Mouse (Mus musculus) myocyte (in vitro differentiated cells): ENCODE data around the gene Psmb3. TPM values are rescaled to one million over a fixed set of nuclear protein-coding genes. Genes with fewer than 3 reads are reported as not detected.
"Not testable (repeated sequence)": the region's sequence is repeated elsewhere in the genome, so short reads cannot be mapped to it uniquely, and the experiment has no call there.

Experiments used
- H3K27me3 ChIP-seq: one replicate; pipeline ENCODE4 v1.6.1; 2011; ENCODE audit not compliant: control insufficient read depth, insufficient read depth, insufficient read length
- H3K36me3 ChIP-seq: one replicate; pipeline ENCODE4 v1.6.1; 2011; ENCODE audit not compliant: control insufficient read depth, insufficient read depth
- H3K4me2 ChIP-seq: one replicate; pipeline ENCODE4 v1.6.1; 2011; ENCODE audit warnings: low read depth, control low read depth
- H3K4me3 ChIP-seq: one replicate; pipeline ENCODE4 v1.5.1; 2011; ENCODE audit warnings: mild to moderate bottlenecking, control low read depth, moderate library complexity
- H3K79me2 ChIP-seq: one replicate; pipeline ENCODE4 v1.6.1; 2011; ENCODE audit not compliant: control insufficient read depth, insufficient read depth
- H3ac ChIP-seq: one replicate; pipeline ENCODE4 v1.6.1; 2011; ENCODE audit not compliant: control insufficient read depth, insufficient read length
- CEBPB ChIP-seq: IDR thresholded peaks from 2 replicates; pipeline ENCODE4 v1.6.1; 2011; ENCODE audit warnings: mild to moderate bottlenecking, moderate library complexity; ENCODE audit not compliant: poor library complexity, insufficient read depth, severe bottlenecking
- E2F4 ChIP-seq: IDR thresholded peaks from one replicate; pipeline ENCODE4 v1.6.1; 2011; ENCODE audit warnings: mild to moderate bottlenecking, control low read depth, moderate library complexity; ENCODE audit not compliant: insufficient read depth
- MAX ChIP-seq: IDR thresholded peaks from one replicate; pipeline ENCODE4 v1.6.1; 2011; ENCODE audit warnings: low read depth, mild to moderate bottlenecking, control low read depth
- MYOD1 ChIP-seq, 3 experiments: IDR thresholded peaks; one replicate each; pipeline ENCODE4 v1.6.1; 2011; ENCODE audit warnings: control low read depth in 2 of 3, low read depth in 2 of 3, mild to moderate bottlenecking in 2 of 3, moderate library complexity in 1 of 3; ENCODE audit not compliant: insufficient read length in 2 of 3, control insufficient read depth in 1 of 3
- MYOG ChIP-seq, 3 experiments: IDR thresholded peaks; one replicate each; pipeline ENCODE4 v1.6.1; 2011; ENCODE audit warnings: control low read depth in 2 of 3, low read depth in 2 of 3, mild to moderate bottlenecking in 2 of 3; ENCODE audit not compliant: insufficient read length in 2 of 3, control insufficient read depth in 1 of 3, insufficient read depth in 1 of 3
- POLR2A ChIP-seq: IDR thresholded peaks from one replicate; pipeline ENCODE4 v1.6.1; 2011; ENCODE audit warnings: low read depth, mild to moderate bottlenecking, control low read depth, moderate library complexity; ENCODE audit not compliant: insufficient read length
- POLR2AphosphoS2 ChIP-seq: IDR thresholded peaks from one replicate; pipeline ENCODE4 v1.6.1; 2011; ENCODE audit warnings: low read depth, control low read depth; ENCODE audit not compliant: insufficient read length
- REST ChIP-seq: IDR thresholded peaks from one replicate; pipeline ENCODE4 v1.6.1; 2011; ENCODE audit warnings: mild to moderate bottlenecking, control low read depth, moderate library complexity; ENCODE audit not compliant: insufficient read depth, insufficient read length
- SRF ChIP-seq: IDR thresholded peaks from one replicate; pipeline ENCODE4 v1.6.1; 2011; ENCODE audit warnings: low read depth; ENCODE audit not compliant: control insufficient read depth, insufficient read length
- TCF12 ChIP-seq: IDR thresholded peaks from one replicate; pipeline ENCODE4 v1.6.1; 2011; ENCODE audit warnings: mild to moderate bottlenecking, control low read depth; ENCODE audit not compliant: poor library complexity, insufficient read depth, severe bottlenecking
- TCF3 ChIP-seq: IDR thresholded peaks from one replicate; pipeline ENCODE4 v1.6.1; 2011; ENCODE audit warnings: low read depth, control low read depth; ENCODE audit not compliant: insufficient read length
- USF1 ChIP-seq: IDR thresholded peaks from one replicate; pipeline ENCODE4 v1.6.1; 2011; ENCODE audit warnings: low read depth, mild to moderate bottlenecking, control low read depth, moderate library complexity
- polyA plus RNA-seq: library from polyadenylated mRNA; unstranded; fragments of >200 nt; fragmentation: generic; extraction: Trizol; gene quantifications from one replicate; pipeline ENCODE4 v1.2.1, GENCODE M21; 2012; ENCODE audit warnings: missing spikeins

The Psmb3 gene
- polyA plus RNA-seq: 694 TPM

DNA sequence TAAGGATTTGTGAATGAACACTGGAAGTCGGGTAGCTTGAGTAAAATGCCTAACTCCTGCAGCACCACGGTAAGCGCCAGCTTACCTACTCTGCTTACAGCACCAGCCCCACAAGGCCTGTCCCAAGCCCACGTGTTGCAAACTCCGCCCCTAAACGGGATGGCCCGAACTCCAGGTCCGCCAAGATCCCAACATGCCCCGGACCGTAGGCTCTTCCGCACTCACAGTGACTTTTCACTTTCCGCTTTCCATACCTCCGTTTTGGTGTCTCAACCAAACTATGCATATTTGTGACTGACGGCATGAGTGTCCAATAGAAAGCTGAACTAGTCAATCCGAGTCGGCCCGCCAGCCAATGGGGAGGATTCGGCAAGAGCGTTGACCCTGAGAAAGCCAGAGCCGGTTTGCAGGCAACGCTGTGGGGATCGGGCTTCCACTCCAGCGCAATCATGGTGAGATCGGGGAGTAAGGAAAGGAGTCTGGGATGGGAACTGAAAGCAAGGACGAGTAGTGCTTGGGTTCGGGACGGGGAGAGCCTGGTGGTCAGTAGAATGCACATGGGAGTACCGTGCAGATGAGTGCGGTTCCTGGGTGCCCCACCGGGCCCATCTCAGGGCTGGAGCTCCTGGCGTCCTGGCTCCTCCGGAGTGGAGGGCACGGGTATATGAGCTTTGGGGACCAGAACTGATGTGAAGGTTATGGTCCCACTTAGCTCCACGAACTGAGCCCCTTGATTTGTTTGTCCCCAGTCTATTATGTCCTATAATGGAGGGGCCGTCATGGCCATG, at the start of gene Psmb3:
Gene Psmb3 (plus strand): TSS at position 361 of the 788 bp plus-strand sequence.
- Histone ChIP-seq H3ac (peak within 1 kb of the TSS; percentile 36), H3K79me2 (peaks cover 35% of the 10 kb centered on the region), H3K4me2 (peak within 1 kb of the TSS; percentile 93), H3K4me3 (peak within 1 kb of the TSS; percentile 85), H3K27me3 (no peaks in the 10 kb centered on the region), H3K36me3 (no peaks in the 10 kb centered on the region)
- TF ChIP-seq CEBPB (no peak), E2F4 (no peak), TCF3 (no peak), MYOD1 (IDR thresholded peaks at IDR 0.05; ENCODE audit: control insufficient read depth in 1 of 3, insufficient read length in 2 of 3, low read depth in 2 of 3) (no peak), MYOG (IDR thresholded peaks at IDR 0.05; ENCODE audit: control insufficient read depth in 1 of 3, insufficient read depth in 1 of 3, insufficient read length in 2 of 3, low read depth in 2 of 3) (no peak), REST (no peak), USF1 (peak; percentile 96), SRF (peak; percentile 64), POLR2A (peak; percentile 61), POLR2AphosphoS2 (peak; percentile 72), MAX (peak; percentile 81), TCF12 (no peak)

DNA sequence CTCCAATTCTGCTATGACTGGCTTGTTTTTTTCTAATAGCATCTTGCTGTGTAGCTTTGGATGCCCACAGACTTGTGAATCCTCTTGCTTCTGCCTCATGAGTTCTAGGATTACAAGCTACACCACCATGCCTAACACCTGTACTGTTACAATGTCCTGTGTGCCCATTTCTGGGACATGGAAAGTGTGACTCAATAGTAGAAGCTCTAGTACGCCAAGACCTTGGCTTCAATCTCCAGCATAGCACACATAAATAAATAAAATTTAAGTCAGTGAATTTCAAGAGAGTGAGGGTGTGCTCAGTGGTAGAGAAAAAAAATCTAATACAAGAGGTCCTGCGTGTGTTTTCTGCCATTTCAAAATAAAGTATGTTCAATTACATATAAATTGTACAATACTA, 49.0 kb upstream of the Psmb3 start:
- H3K4me2 ChIP-seq: no peak overlapping the region
- no peaks in the 10 kb centered on the region for H3K27me3 ChIP-seq

DNA sequence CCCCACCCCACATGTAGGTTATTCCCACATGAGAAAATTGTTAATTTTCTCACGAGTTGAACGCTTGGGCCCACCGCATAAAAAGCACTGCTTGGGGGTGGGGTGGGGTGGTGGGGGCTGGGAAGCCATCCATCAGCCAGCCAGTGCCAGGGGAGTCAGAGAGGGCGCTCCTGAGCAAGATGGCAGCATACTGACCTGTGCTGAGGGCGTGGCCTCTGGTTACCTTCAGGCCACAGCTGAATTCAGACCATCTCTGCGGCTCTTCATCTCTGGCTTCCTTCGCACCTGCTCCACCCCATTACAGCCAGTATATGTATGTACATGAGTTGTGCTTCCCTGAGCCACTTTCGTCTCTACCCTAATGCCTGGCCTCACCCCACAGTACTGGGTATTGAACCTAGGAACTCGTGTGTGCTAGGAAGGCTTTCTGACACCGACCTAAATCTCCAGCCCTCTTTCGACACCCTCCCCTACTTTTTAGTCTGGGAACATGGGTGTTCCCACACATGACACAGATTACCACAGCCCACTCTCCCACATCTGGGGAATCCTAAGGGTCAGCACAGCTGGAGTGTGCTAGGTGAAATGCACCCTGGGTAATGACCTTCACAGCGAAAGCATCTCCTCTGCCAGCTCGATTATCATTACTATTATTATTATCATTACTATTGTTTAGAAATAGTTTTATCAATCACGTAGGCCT, 46.8 kb upstream of the Psmb3 start:
- no peak overlapping the region for H3K4me3 ChIP-seq
- no peak for TF ChIP-seq USF1
- TF ChIP-seq E2F4: no peak
- TF ChIP-seq MYOD1 (IDR thresholded peaks at IDR 0.05; ENCODE audit: control insufficient read depth in 1 of 3, insufficient read length in 2 of 3, low read depth in 2 of 3): no peak
- TF ChIP-seq MAX: no peak
- TF ChIP-seq REST: no peak
- TF ChIP-seq TCF12: no peak
- TF ChIP-seq POLR2AphosphoS2: no peak
- TF ChIP-seq CEBPB: no peak
- no peak for TF ChIP-seq SRF
- no peak for TF ChIP-seq POLR2A
- TF ChIP-seq MYOG (IDR thresholded peaks at IDR 0.05; ENCODE audit: control insufficient read depth in 1 of 3, insufficient read depth in 1 of 3, insufficient read length in 2 of 3, low read depth in 2 of 3): no peak
- no peak for TF ChIP-seq TCF3
- H3K36me3 ChIP-seq: no peaks in the 10 kb centered on the region
- H3K79me2 ChIP-seq: peaks cover 10% of the 10 kb centered on the region
- H3K27me3 ChIP-seq: no peaks in the 10 kb centered on the region
- no peak overlapping the region for H3ac ChIP-seq
- peak overlapping the region; percentile 53 for H3K4me2 ChIP-seq

More for the DNA sequence above, 49.0 kb upstream of the Psmb3 start:
- Histone ChIP-seq H3K36me3 (no peaks in the 10 kb centered on the region), H3K79me2 (peaks cover 4% of the 10 kb centered on the region), H3ac (no peak overlapping the region), H3K4me3 (no peak overlapping the region)
- TF ChIP-seq TCF12 (no peak), USF1 (no peak), MYOG (IDR thresholded peaks at IDR 0.05; ENCODE audit: control insufficient read depth in 1 of 3, insufficient read depth in 1 of 3, insufficient read length in 2 of 3, low read depth in 2 of 3) (no peak), POLR2A (no peak), MAX (no peak), MYOD1 (IDR thresholded peaks at IDR 0.05; ENCODE audit: control insufficient read depth in 1 of 3, insufficient read length in 2 of 3, low read depth in 2 of 3) (no peak), CEBPB (no peak), POLR2AphosphoS2 (no peak), REST (no peak), E2F4 (no peak), TCF3 (no peak), SRF (no peak)

DNA sequence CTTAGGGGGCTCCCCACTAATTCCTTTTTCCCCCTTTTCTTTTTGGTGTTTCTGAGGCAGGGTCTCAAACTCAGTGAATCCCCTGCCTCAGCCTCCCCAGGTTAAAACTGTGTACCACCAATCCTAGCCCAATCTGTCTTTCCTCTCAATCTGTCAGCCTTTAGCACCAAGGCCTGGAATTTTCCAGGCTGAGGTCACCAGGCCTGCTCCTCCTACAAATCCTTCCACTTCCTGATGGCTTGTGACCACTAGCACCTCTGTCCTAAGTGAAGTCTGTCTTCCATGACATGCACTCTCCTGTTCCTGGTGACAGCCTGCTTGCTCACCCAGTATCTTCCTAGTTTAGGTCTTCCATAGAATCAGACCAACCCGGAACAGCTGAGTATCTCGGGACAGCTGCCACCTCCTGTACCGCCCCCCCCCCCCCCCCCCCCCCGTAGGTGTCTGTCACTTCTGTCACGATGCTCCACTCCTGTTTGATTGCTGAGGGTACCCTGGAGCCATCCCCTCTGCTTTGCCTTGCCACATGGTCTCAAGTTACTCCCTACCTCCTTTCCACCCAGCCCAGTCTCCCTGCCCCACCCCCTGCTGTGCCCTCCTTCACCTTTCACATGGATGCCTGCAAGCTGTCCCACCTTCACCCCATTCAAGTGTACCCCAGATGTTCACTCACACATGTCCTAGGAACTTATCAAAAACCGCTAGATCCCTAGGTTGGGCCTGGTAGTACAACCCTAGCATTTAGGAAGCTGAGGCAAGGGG, 45.8 kb upstream of the Psmb3 start:
- TF ChIP-seq REST: no peak
- peak in 2 of 3 experiments; percentile 12 to 16 for TF ChIP-seq MYOG (IDR thresholded peaks at IDR 0.05; ENCODE audit: control insufficient read depth in 1 of 3, insufficient read depth in 1 of 3, insufficient read length in 2 of 3, low read depth in 2 of 3)
- TF ChIP-seq CEBPB: no peak
- TF ChIP-seq MYOD1 (IDR thresholded peaks at IDR 0.05; ENCODE audit: control insufficient read depth in 1 of 3, insufficient read length in 2 of 3, low read depth in 2 of 3): peak in 1 of 3 experiments; percentile 41
- no peak for TF ChIP-seq E2F4
- no peak for TF ChIP-seq TCF3
- TF ChIP-seq POLR2A: no peak
- no peak for TF ChIP-seq MAX
- TF ChIP-seq SRF: no peak
- TF ChIP-seq TCF12: no peak
- no peak for TF ChIP-seq USF1
- TF ChIP-seq POLR2AphosphoS2: no peak
- Histone ChIP-seq H3K4me2 (peak overlapping the region; percentile 53), H3ac (no peak overlapping the region), H3K36me3 (no peaks in the 10 kb centered on the region), H3K4me3 (no peak overlapping the region), H3K79me2 (peaks cover 10% of the 10 kb centered on the region), H3K27me3 (no peaks in the 10 kb centered on the region)

DNA sequence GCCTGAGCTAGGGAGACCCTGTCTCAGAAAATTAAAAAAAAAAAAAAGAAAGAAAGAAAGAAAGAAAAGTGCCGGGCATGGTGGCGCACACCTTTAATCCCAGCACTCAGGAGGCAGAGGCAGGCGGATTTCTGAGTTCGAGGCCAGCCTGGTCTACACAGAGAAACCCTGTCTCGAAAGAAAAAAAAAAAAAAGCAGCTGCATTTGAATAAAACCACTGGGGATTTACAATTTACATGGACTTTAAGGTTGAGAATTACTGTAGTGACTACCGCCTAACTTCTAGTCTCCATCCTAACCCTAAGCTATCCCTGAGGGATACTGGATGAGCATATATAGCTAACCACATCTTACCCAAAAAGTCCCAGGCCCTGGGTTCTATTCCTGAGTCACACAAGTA, 45.2 kb upstream of the Psmb3 start:
- H3K4me3 ChIP-seq: not testable (repeated sequence)

More for the DNA sequence above, 45.2 kb upstream of the Psmb3 start:
- H3K27me3 ChIP-seq, H3K36me3 ChIP-seq, H3K4me2 ChIP-seq, H3K79me2 ChIP-seq, H3ac ChIP-seq: not testable (repeated sequence)
